Mouse (Mus musculus): Measurements from ENCODE around the gene Usp33. TPM values are rescaled to one million over a fixed set of nuclear protein-coding genes. Genes with fewer than 3 reads are reported as not detected.

Usp33 gene
- total and polyA plus RNA-seq, 2 experiments from 2014 or later, result 67.6 to 113 TPM

GRCm38 (mm10) chr3:152401964-152402670 lies 55.8 kb downstream of the Usp33 start:
- Histone ChIP-seq H3K9ac (no peak overlapping the region), H3K36me3 (ENCODE audit: insufficient read depth) (no peaks in the 10 kb centered on the region), H3K4me3 (ENCODE audit: low read depth, low read length) (no peak overlapping the region), H3K9me3 (ENCODE audit: low read length) (no peaks in the 10 kb centered on the region), H3K4me1 (ENCODE audit: insufficient read depth) (no peaks in the 10 kb centered on the region), H3K4me2 (ENCODE audit: low read depth) (no peak overlapping the region), H3K27me3 (ENCODE audit: insufficient read depth, low read length) (no peaks in the 10 kb centered on the region), H3K27ac (ENCODE audit: low read depth, low read length) (no peak overlapping the region)
- DNase-seq (no peak), ATAC-seq (no peak)
- TF ChIP-seq CTCF (IDR thresholded peaks at IDR 0.05; ENCODE audit: low read depth), result no peak
- WGBS, result 88% methylated on average over 7 of the region's 7 CpGs

DNA sequence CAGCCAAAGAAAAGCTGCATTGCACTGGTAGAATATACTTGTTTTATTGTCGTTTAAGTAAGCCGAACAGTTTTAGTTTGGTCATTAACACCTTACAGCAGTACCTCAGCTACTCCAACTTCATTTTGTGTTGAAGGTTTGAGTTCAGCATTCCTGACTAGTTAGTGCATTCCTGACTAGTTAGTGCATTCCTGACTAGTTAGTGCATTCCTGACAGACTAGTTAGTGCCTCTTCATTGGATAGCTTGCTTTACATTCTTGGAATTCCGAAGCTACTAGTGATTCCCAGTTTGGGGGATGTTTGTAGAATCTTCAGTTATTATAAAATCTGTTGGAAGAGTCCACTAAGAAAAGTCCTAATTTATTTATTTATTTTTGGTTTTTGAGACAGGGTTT lies 56.4 kb downstream of the Usp33 start:
- no peak for ATAC-seq
- Histone ChIP-seq H3K27ac (ENCODE audit: low read depth, low read length) (no peak overlapping the region), H3K9ac (no peak overlapping the region), H3K4me2 (ENCODE audit: low read depth) (no peak overlapping the region), H3K4me1 (ENCODE audit: insufficient read depth) (no peaks in the 10 kb centered on the region), H3K36me3 (ENCODE audit: insufficient read depth) (no peaks in the 10 kb centered on the region), H3K4me3 (ENCODE audit: low read depth, low read length) (no peak overlapping the region), H3K9me3 (ENCODE audit: low read length) (no peaks in the 10 kb centered on the region), H3K27me3 (ENCODE audit: insufficient read depth, low read length) (no peaks in the 10 kb centered on the region)
- DNase-seq, result no peak
- no peak for TF ChIP-seq CTCF (IDR thresholded peaks at IDR 0.05; ENCODE audit: low read depth)
- WGBS, result 93% methylated on average over 3 of the region's 3 CpGs

GRCm38 (mm10) chr3:152403827-152404226 lies 57.5 kb downstream of the Usp33 start:
- no peak overlapping the region for H3K4me2 ChIP-seq (ENCODE audit: low read depth)
- no peak overlapping the region for H3K4me3 ChIP-seq (ENCODE audit: low read depth, low read length)
- no peaks in the 10 kb centered on the region for H3K36me3 ChIP-seq (ENCODE audit: insufficient read depth)
- DNase-seq (no peak), ATAC-seq (no peak)
- H3K27me3 ChIP-seq (ENCODE audit: insufficient read depth, low read length), result no peaks in the 10 kb centered on the region
- no peak for TF ChIP-seq CTCF (IDR thresholded peaks at IDR 0.05; ENCODE audit: low read depth)
- H3K27ac ChIP-seq (ENCODE audit: low read depth, low read length), result no peak overlapping the region
- WGBS, result 65% methylated on average over 2 of the region's 2 CpGs
- H3K9me3 ChIP-seq (ENCODE audit: low read length), result no peaks in the 10 kb centered on the region
- H3K4me1 ChIP-seq (ENCODE audit: insufficient read depth), result no peaks in the 10 kb centered on the region
- no peak overlapping the region for H3K9ac ChIP-seq

DNA sequence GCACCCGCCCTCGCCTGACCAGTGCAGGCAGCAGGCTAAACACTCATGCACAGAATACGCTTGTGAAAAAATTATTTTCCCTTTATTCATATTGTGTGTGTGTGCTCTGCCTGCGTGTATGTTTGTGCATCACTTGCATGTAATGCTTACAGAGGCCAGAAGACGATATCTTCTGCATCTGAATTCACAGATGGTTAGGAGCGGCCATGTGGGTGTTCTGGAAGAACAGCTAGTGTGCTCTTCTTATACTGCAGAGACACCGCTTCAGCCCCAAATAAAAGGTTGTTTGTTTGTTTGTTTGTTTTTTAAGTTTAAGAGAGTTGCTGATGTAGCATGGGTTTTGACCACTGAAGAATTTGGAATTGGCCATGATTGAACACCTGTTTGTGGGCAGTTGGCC lies 59.1 kb downstream of the Usp33 start:
- Histone ChIP-seq H3K27me3 (ENCODE audit: insufficient read depth, low read length) (no peaks in the 10 kb centered on the region), H3K9me3 (ENCODE audit: low read length) (no peaks in the 10 kb centered on the region), H3K36me3 (ENCODE audit: insufficient read depth) (no peaks in the 10 kb centered on the region), H3K27ac (ENCODE audit: low read depth, low read length) (no peak overlapping the region), H3K4me3 (ENCODE audit: low read depth, low read length) (no peak overlapping the region), H3K4me2 (ENCODE audit: low read depth) (no peak overlapping the region), H3K4me1 (ENCODE audit: insufficient read depth) (no peaks in the 10 kb centered on the region), H3K9ac (no peak overlapping the region)
- ATAC-seq (no peak), DNase-seq (no peak)
- no peak for TF ChIP-seq CTCF (IDR thresholded peaks at IDR 0.05; ENCODE audit: low read depth)
- 81% methylated on average over 7 of the region's 7 CpGs for WGBS

DNA sequence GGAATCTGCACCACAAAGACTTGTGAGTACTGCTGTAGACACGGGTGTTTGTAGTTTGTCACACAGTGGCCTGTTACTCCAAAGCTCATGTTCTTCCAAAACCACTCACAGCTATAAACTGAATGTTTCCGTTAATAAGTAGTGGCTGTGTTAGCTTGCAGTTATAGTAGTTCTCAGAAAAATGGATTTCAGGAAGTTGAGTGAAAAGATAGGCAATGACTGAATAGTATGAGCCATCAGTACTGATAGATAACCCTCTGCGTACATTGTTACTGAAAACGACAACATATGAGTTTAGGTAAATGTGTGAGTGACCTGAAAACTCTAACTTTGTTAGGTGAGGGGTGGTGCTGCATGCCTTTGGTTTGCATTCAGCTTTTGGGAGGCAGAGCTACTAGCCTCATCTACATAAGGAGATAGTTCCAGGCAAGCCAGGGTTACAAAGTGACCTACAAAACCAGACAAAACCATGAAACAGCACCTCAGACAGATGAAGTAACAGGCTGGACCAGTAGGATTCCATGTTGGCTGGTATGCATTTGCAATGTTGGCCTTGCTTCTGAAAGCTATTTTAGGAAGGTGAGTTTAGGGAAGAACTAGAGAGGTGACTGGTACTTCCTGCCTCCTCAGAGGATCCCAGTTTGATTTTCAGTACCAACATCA lies 59.8 kb downstream of the Usp33 start:
- H3K9me3 ChIP-seq (ENCODE audit: low read length), result no peaks in the 10 kb centered on the region
- no peak overlapping the region for H3K9ac ChIP-seq
- no peak overlapping the region for H3K4me2 ChIP-seq (ENCODE audit: low read depth)
- H3K27me3 ChIP-seq (ENCODE audit: insufficient read depth, low read length), result no peaks in the 10 kb centered on the region
- no peak overlapping the region for H3K27ac ChIP-seq (ENCODE audit: low read depth, low read length)
- TF ChIP-seq CTCF (IDR thresholded peaks at IDR 0.05; ENCODE audit: low read depth), result no peak
- no peak for ATAC-seq
- H3K36me3 ChIP-seq (ENCODE audit: insufficient read depth), result no peaks in the 10 kb centered on the region
- H3K4me1 ChIP-seq (ENCODE audit: insufficient read depth), result no peaks in the 10 kb centered on the region
- no peak for DNase-seq
- H3K4me3 ChIP-seq (ENCODE audit: low read depth, low read length), result no peak overlapping the region
- 86% methylated on average over 4 of the region's 4 CpGs for WGBS

- no peak for DNase-seq
- no peaks in the 10 kb centered on the region for H3K4me1 ChIP-seq (ENCODE audit: insufficient read depth)
- no peak for ATAC-seq
Observed at GRCm38 (mm10) chr3:152410980-152411551, 64.8 kb downstream of the Usp33 start.

DNA sequence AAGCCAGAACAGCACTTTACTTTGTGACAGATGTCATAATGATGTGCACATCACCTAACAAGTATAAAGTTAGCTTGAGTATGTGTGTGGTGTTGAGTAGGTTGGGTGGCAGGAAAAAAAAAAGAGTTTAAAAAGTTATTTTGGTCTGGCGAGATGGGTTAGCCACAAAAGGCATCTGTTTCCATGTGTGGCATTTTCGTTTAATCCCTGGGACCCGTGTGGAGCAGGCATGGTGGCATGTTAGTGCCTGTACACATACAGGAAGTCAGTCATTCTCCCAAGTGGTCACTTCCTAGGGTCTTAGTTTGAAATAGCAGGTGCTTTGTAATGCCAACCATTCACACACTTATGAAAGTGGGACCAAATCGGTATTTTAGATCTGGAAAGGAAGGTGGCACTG lies 66.1 kb downstream of the Usp33 start:
- Histone ChIP-seq H3K4me2 (ENCODE audit: low read depth) (no peak overlapping the region), H3K9ac (no peak overlapping the region), H3K27ac (ENCODE audit: low read depth, low read length) (no peak overlapping the region), H3K4me1 (ENCODE audit: insufficient read depth) (no peaks in the 10 kb centered on the region), H3K4me3 (ENCODE audit: low read depth, low read length) (no peak overlapping the region), H3K9me3 (ENCODE audit: low read length) (no peaks in the 10 kb centered on the region), H3K36me3 (ENCODE audit: insufficient read depth) (no peaks in the 10 kb centered on the region), H3K27me3 (ENCODE audit: insufficient read depth, low read length) (no peaks in the 10 kb centered on the region)
- ATAC-seq, result no peak
- no peak for TF ChIP-seq CTCF (IDR thresholded peaks at IDR 0.05; ENCODE audit: low read depth)
- 87% methylated on average over 4 of the region's 4 CpGs for WGBS
- DNase-seq, result no peak

More at GRCm38 (mm10) chr3:152410980-152411551, 64.8 kb downstream of the Usp33 start:
- 91% methylated on average over 7 of the region's 7 CpGs for WGBS
- no peaks in the 10 kb centered on the region for H3K36me3 ChIP-seq (ENCODE audit: insufficient read depth)
- H3K9me3 ChIP-seq (ENCODE audit: low read length), result no peaks in the 10 kb centered on the region
- no peak overlapping the region for H3K4me2 ChIP-seq (ENCODE audit: low read depth)
- no peak overlapping the region for H3K9ac ChIP-seq
- H3K4me3 ChIP-seq (ENCODE audit: low read depth, low read length), result no peak overlapping the region
- H3K27ac ChIP-seq (ENCODE audit: low read depth, low read length), result no peak overlapping the region
- no peak for TF ChIP-seq CTCF (IDR thresholded peaks at IDR 0.05; ENCODE audit: low read depth)
- no peaks in the 10 kb centered on the region for H3K27me3 ChIP-seq (ENCODE audit: insufficient read depth, low read length)

Measured in forebrain, postnatal 0 days (tissue).